15 mouse cellular contexts compared by ENCODE assay signal in genomic region chr2:49108906-49109305, GRCm38 (mm10).
"Had no signal": no experiment of that assay in that cellular context is flagged by ENCODE, and none has a peak within 500 bp of the region (broad histone marks: within the 10 kb centered on the region; RNA-seq: fewer than 3 reads in every experiment).

No protein-coding gene starts in this region.

- H3K27me3 ChIP-seq: neural tube, embryonic 12.5 days; neural tube, embryonic 13.5 days; neural tube, embryonic 15.5 days; stomach, embryonic 15.5 days had no signal

- H3K9me3 ChIP-seq: neural tube, embryonic 12.5 days; neural tube, embryonic 13.5 days; neural tube, embryonic 15.5 days; stomach, embryonic 15.5 days had no signal

- H3K4me1 ChIP-seq: neural tube, embryonic 12.5 days; neural tube, embryonic 13.5 days; neural tube, embryonic 15.5 days; stomach, embryonic 15.5 days had no signal

- H3K4me3 ChIP-seq: neural tube, embryonic 12.5 days; neural tube, embryonic 13.5 days; neural tube, embryonic 15.5 days; stomach, embryonic 15.5 days had no signal

- DNase-seq: retina, postnatal 1 day; right cerebral cortex, adult 18-20 months; right cerebral cortex, postnatal 14 days; right cerebral cortex, postnatal 25 days; spleen, adult 18-20 months; thymus, adult 18-20 months; thymus, adult 2 months; thymus, postnatal 14 days; thymus, postnatal 25 days; thymus, postnatal 36 days; thymus, postnatal 4 days had no signal

- H3K36me3 ChIP-seq: neural tube, embryonic 12.5 days; neural tube, embryonic 13.5 days; neural tube, embryonic 15.5 days; stomach, embryonic 15.5 days had no signal
